Mouse (Mus musculus): ENCODE measurements around the gene Dip2c.

Dip2c gene

GRCm38 (mm10) chr13:9504118-9504856, 228.0 kb downstream of the Dip2c start:
- DNase-seq (ENCODE audit: low read depth, low spot score): no peak

- no peak for DNase-seq (ENCODE audit: low read depth, low spot score)
These were observed 262.2 kb downstream of the Dip2c start for GRCm38 (mm10) chr13:9538556-9538955.

- DNase-seq (ENCODE audit: low read depth, low spot score): peak; percentile 4
These were observed 271.5 kb downstream of the Dip2c start for GRCm38 (mm10) chr13:9547698-9548344.

GRCm38 (mm10) chr13:9562099-9562498, 285.8 kb downstream of the Dip2c start:
- no peak for DNase-seq (ENCODE audit: low read depth, low spot score)

GRCm38 (mm10) chr13:9562921-9563320, 286.6 kb downstream of the Dip2c start:
- peak; percentile 35 for DNase-seq (ENCODE audit: low read depth, low spot score)

GRCm38 (mm10) chr13:9568852-9569251, 292.5 kb downstream of the Dip2c start:
- no peak for DNase-seq (ENCODE audit: low read depth, low spot score)

- DNase-seq (ENCODE audit: low read depth, low spot score): no peak
These were observed 300.4 kb downstream of the Dip2c start for GRCm38 (mm10) chr13:9576686-9577085.

- DNase-seq (ENCODE audit: low read depth, low spot score): no peak
These were observed 302.1 kb downstream of the Dip2c start for GRCm38 (mm10) chr13:9578456-9578855.

- no peak for DNase-seq (ENCODE audit: low read depth, low spot score)
These were observed 305.5 kb downstream of the Dip2c start for GRCm38 (mm10) chr13:9581821-9582220.

- DNase-seq (ENCODE audit: low read depth, low spot score): no peak
These were observed 307.3 kb downstream of the Dip2c start for GRCm38 (mm10) chr13:9583579-9583978.

- DNase-seq (ENCODE audit: low read depth, low spot score): no peak
These were observed 323.2 kb downstream of the Dip2c start for GRCm38 (mm10) chr13:9599334-9600096.

- DNase-seq (ENCODE audit: low read depth, low spot score): no peak
These were observed 325.0 kb downstream of the Dip2c start for GRCm38 (mm10) chr13:9601350-9601749.

GRCm38 (mm10) chr13:9611229-9611628, 334.9 kb downstream of the Dip2c start:
- no peak for DNase-seq (ENCODE audit: low read depth, low spot score)

- no peak for DNase-seq (ENCODE audit: low read depth, low spot score)
These were observed 356.4 kb downstream of the Dip2c start for GRCm38 (mm10) chr13:9632684-9633083.

GRCm38 (mm10) chr13:9635951-9636350, 359.6 kb downstream of the Dip2c start:
- no peak for DNase-seq (ENCODE audit: low read depth, low spot score)

GRCm38 (mm10) chr13:9636505-9636904, 360.2 kb downstream of the Dip2c start:
- DNase-seq (ENCODE audit: low read depth, low spot score): no peak

- peak; percentile 34 for DNase-seq (ENCODE audit: low read depth, low spot score)
These were observed 361.6 kb downstream of the Dip2c start for GRCm38 (mm10) chr13:9637949-9638348.

GRCm38 (mm10) chr13:9648716-9649115, 372.4 kb downstream of the Dip2c start:
- no peak for DNase-seq (ENCODE audit: low read depth, low spot score)

GRCm38 (mm10) chr13:9649894-9650293, 373.6 kb downstream of the Dip2c start:
- DNase-seq (ENCODE audit: low read depth, low spot score): no peak

GRCm38 (mm10) chr13:9650580-9650979, 374.3 kb downstream of the Dip2c start:
- no peak for DNase-seq (ENCODE audit: low read depth, low spot score)

GRCm38 (mm10) chr13:9653018-9653417, 376.7 kb downstream of the Dip2c start:
- DNase-seq (ENCODE audit: low read depth, low spot score): no peak

- DNase-seq (ENCODE audit: low read depth, low spot score): no peak
These were observed 380.3 kb downstream of the Dip2c start for GRCm38 (mm10) chr13:9656613-9657012.

Data from CD4-positive helper T cell, adult 2 months (primary cell).